Mouse (Mus musculus) hindbrain, embryonic 11.5 days (tissue): ENCODE measurements around the gene Tbkbp1. TPM values are rescaled to one million over a fixed set of nuclear protein-coding genes. Genes with fewer than 3 reads are reported as not detected.

Experiments used
- ATAC-seq: fragments of 200-750 bp; cut with Nextera tagmentation; 2 replicates; pipeline ENCODE4 v1.8.0; 2017; ENCODE audit warnings: mild to moderate bottlenecking, moderate TSS enrichment, moderate library complexity; ENCODE audit not compliant: low FRiP score
- DNase-seq: peaks from one replicate; pipeline ENCODE4 v3.0.0-alpha.2; 2015; ENCODE audit warnings: low spot score
- H3K27ac ChIP-seq: fragments of 300-500 bp; sonication (generic); 2 replicates; pipeline ENCODE4 v1.5.1; 2014; ENCODE audit warnings: mild to moderate bottlenecking, low read depth, low read length
- H3K27me3 ChIP-seq: fragments of 300-500 bp; sonication (generic); 2 replicates; pipeline ENCODE4 v1.6.1; 2014; ENCODE audit warnings: mild to moderate bottlenecking, low read length, moderate library complexity, mixed read lengths; ENCODE audit not compliant: control insufficient read depth, insufficient read depth
- H3K36me3 ChIP-seq: fragments of 300-500 bp; sonication (generic); 2 replicates; pipeline ENCODE4 v1.6.1; 2014; ENCODE audit warnings: mild to moderate bottlenecking, low read length, moderate library complexity, mixed read lengths; ENCODE audit not compliant: control insufficient read depth, insufficient read depth
- H3K4me1 ChIP-seq: fragments of 300-500 bp; sonication (generic); replicated peaks from 2 replicates; pipeline ENCODE4 v1.6.1; 2014; ENCODE audit warnings: low read length, mixed read lengths; ENCODE audit not compliant: control insufficient read depth, insufficient read depth
- H3K4me2 ChIP-seq: fragments of 300-500 bp; sonication (generic); replicated peaks from 2 replicates; pipeline ENCODE4 v1.6.1; 2014; ENCODE audit warnings: mild to moderate bottlenecking, low read depth, low read length
- H3K4me3 ChIP-seq: fragments of 300-500 bp; sonication (generic); 2 replicates; pipeline ENCODE4 v1.5.1; 2014; ENCODE audit warnings: low read depth, low read length
- H3K9ac ChIP-seq: fragments of 300-500 bp; sonication (generic); 2 replicates; pipeline ENCODE4 v1.6.1; 2014; ENCODE audit warnings: low read depth, low read length
- H3K9me3 ChIP-seq: fragments of 300-500 bp; sonication (generic); 2 replicates; pipeline ENCODE4 v1.6.1; 2016; ENCODE audit warnings: low read length; ENCODE audit not compliant: control insufficient read depth
- WGBS: fragments of 180-500 bp; shearing (Covaris S2); extraction: QIAGEN DNeasy Blood & Tissue Kit; methylation state at CpG from one replicate; pipeline ENCODE4 v1.1.7; 2014; 5-methylcytosine and 5-hydroxymethylcytosine counted together
- polyA plus RNA-seq: library from polyadenylated mRNA; unstranded; fragments of >200 nt; fragmentation: Nextera tagmentation; extraction: Ambion mirVana; gene quantifications from 2 replicates; pipeline ENCODE4 v1.2.1, GENCODE M21; 2014

Tbkbp1 gene
- polyA plus RNA-seq, 1 experiment from 2014 or later, result 4.2 TPM

DNA sequence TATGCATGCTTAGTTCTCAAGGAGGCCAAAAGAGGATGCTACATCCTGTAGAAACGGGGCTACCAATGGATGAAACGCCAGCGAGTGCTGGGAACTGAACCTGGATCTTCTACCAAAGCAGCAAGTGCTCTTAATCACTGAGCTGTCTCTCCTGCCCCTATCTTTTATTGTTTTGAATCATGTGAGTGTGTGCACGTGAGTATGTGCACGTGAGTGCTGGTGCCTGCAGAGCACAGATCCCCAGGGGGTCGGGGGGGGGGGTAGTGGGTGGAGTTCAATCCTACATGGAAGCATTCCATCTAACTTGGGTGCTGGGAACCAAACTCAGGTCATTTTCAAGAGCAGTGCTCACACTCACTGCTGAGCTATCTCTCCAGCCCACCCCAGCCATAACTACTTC lies 64.9 kb downstream of the Tbkbp1 start:
- Histone ChIP-seq H3K36me3 (no peaks in the 10 kb centered on the region), H3K27me3 (no peaks in the 10 kb centered on the region), H3K4me3 (no peak overlapping the region), H3K27ac (no peak overlapping the region), H3K4me2 (no peak overlapping the region), H3K9ac (no peak overlapping the region), H3K4me1 (0 out of 2 replicates have a peak, but pooled peaks cover 3% of the 10 kb centered on the region), H3K9me3 (no peaks in the 10 kb centered on the region; the same call in 1 of the 2 replicates)
- no peak for DNase-seq
- ATAC-seq, result no peak
- WGBS, result 69% methylated on average over 6 of the region's 6 CpGs

Other genes with a start within 250 kb of the Tbkbp1 start
- 95.5 and 98.2 TPM in 2 replicates for gene Cdk5rap3, start 235.0 kb downstream of the Tbkbp1 start, polyA plus RNA-seq
- gene Prr15l, start 223.4 kb downstream of the Tbkbp1 start, polyA plus RNA-seq, result 0.82 and 1.1 TPM in 2 replicates
- 26.0 and 29.5 TPM in 2 replicates for gene Pnpo, start 207.5 kb downstream of the Tbkbp1 start, polyA plus RNA-seq
- 17.8 and 22.1 TPM in 2 replicates for gene Sp2, start 168.5 kb downstream of the Tbkbp1 start, polyA plus RNA-seq
- 0.07 TPM in 1 of 2 replicates, not detected in the other for gene Sp6, start 138.1 kb downstream of the Tbkbp1 start, polyA plus RNA-seq
- 19.4 and 21.7 TPM in 2 replicates for gene Scrn2, start 121.6 kb downstream of the Tbkbp1 start, polyA plus RNA-seq
- gene Lrrc46, start 110.1 kb downstream of the Tbkbp1 start, polyA plus RNA-seq, result 5.3 and 7.0 TPM in 2 replicates
- gene Mrpl10, start 109.9 kb downstream of the Tbkbp1 start, polyA plus RNA-seq, result 79.4 and 80.3 TPM in 2 replicates
- gene Osbpl7, start 100.9 kb downstream of the Tbkbp1 start, polyA plus RNA-seq, result 4.2 and 6.1 TPM in 2 replicates
- gene Tbx21, start 36.2 kb downstream of the Tbkbp1 start, polyA plus RNA-seq, result 0.11 and 0.23 TPM in 2 replicates
- 94.9 and 99.7 TPM in 2 replicates for gene Kpnb1, start 36.4 kb upstream of the Tbkbp1 start, polyA plus RNA-seq
- gene Npepps, start 129.1 kb upstream of the Tbkbp1 start, polyA plus RNA-seq, result 93.6 and 108 TPM in 2 replicates
- gene Mrpl45, start 164.2 kb upstream of the Tbkbp1 start, polyA plus RNA-seq, result 51.4 and 52.9 TPM in 2 replicates
- 0.46 TPM in 1 of 2 replicates, not detected in the other for gene Gpr179, start 200.6 kb upstream of the Tbkbp1 start, polyA plus RNA-seq
- gene Socs7, start 211.1 kb upstream of the Tbkbp1 start, polyA plus RNA-seq, result 3.6 and 3.8 TPM in 2 replicates